Mouse (Mus musculus): Measurements from ENCODE around the gene D17H6S53E.

The D17H6S53E gene

GRCm38 (mm10) chr17:35126206-35126611 is at the start of gene D17H6S53E:
TSS of gene D17H6S53E (plus strand) at chr17:35126373.
- DNase-seq (ENCODE audit: low spot score in 2 of 2): peak; percentile 65 to 76

DNA sequence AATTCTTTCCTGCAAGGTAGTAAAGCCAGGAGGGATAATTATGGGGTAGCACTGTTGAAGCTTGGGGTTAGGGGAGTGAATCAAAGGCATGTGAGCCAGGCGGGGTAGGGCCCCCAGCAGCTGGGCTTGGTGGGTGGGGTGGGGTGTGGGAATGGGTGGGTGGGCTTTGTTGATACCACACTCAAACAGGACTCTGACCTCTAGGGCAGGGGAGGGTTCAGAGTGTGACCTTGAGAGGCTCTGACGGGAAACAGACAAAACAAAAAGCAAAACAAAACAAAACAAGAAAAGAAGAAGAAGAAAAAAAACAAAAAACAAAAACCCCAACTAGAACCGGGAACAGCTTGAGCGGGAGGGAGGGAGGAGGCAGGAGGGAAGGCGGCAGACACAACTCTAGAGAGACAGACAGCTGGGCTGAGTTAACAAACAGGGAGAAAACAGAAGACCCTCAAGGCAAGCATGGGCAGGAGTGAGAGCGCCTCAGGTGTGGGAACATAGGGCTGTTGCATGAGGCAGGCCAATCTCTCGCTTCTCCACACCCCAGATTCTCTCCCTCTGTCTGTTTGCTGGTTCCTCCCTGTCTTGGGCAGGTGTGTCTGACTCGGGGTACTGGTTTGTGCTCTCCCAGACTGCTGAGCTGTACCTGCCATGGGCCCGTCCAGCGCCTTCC is 49.5 kb upstream of the D17H6S53E start, which contains the start of gene Ly6g6e:
Ly6g6e (plus strand) TSS at position 396 of the 670 bp plus-strand sequence.
- no peak for DNase-seq (ENCODE audit: low spot score in 2 of 2)

- DNase-seq (ENCODE audit: low spot score in 2 of 2): no peak
Measured at GRCm38 (mm10) chr17:35077285-35077684, 48.9 kb upstream of the D17H6S53E start.

DNA sequence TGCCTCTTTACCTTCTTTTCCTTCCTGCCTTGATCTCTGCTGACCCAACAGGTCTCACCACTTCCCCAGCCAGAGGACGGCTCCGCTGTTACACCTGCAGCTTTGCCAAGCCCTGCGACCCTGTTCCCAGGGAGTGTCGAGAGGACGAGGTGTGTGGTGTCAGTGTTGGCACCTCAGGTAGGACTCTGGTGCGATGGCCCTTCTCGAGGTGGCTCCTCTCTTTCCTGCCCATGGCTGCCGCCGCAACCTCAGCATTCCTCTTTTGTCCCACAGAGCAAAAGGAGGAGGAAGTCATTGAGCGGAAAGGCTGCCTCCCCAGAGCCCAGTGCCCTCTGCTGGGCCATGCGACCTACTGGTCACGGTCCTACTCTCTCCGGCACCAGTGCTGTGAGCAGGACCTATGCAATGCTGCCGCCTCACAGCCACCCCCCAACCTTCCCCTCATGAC is 48.4 kb upstream of the D17H6S53E start, which contains the start of gene Ly6g6d:
Ly6g6d (minus strand) TSS at position 280 of the 448 bp plus-strand sequence.
- peak; percentile 46 to 74 for DNase-seq (ENCODE audit: low spot score in 2 of 2)

DNA sequence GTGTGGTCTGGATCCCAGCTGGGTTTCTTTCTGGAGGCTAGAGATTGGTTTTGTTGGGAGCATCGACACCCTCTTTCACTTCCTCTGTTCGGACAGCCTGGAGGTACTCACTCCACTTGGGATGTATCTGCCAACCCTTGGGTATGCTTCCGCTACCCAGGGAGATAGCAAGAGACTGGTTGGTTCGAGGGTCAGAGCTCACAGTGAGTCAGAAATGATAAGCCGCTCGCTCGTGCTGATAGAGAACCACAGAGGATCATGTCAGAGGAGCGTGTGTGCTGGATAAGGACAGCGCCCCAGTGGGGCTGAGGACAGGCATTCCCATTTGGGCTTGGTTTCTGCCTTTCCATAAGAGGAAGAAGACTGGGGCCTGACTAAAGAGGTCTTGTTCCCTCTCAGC is 46.4 kb upstream of the D17H6S53E start:
- no peak for DNase-seq (ENCODE audit: low spot score in 2 of 2)

DNA sequence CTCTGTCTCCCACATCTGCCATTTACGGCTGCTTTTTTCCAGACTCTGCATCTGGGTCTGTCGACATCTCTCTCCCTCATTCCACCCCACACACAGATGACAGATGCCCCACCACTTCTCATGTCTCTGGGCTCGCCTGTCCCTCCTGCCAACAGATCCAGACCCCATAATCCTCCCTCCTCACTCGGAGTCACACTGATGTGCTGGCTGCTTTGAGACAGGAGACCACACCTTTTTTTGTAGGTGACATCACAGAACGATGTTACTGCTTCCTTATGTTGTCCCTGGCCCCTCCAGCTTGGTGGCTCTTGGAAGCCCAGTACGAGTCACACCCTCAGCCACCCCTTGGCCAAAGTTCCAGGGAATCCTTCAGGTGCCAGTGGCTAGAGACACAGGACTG is 45.9 kb upstream of the D17H6S53E start:
- DNase-seq (ENCODE audit: low spot score in 2 of 2): no peak

GRCm38 (mm10) chr17:35080710-35081109 is 45.5 kb upstream of the D17H6S53E start:
- no peak for DNase-seq (ENCODE audit: low spot score in 2 of 2)

- DNase-seq (ENCODE audit: low spot score in 2 of 2): no peak
Measured at GRCm38 (mm10) chr17:35082841-35083576, 43.2 kb upstream of the D17H6S53E start.

DNA sequence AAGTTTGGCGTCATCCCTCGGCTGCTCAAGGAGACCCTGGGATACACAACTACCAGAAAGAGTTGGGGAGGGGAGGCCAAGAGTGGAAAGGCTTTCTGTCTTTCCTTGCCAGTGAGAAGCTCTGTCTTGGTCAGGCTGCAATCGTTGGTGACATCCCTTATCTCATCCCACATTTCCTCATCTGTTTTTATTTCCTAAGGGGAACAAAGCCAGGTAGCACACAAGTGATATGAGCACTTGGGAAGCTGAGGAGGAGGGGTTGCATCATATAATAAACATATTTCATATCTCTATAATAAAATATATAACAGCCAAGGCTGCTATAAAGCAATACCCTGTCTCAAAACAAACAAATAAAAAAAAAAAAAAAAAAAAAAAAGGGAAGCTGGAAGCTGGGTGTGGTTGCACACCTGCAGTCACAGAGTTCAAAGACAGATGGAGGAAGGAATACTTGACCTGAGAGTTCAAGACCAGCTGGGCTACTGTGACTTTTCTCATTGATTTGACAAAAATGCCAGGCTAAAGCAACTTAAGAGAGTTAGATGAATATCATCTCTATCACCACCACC is 42.2 kb upstream of the D17H6S53E start:
- DNase-seq (ENCODE audit: low spot score in 2 of 2): no peak

GRCm38 (mm10) chr17:35085208-35085865 is 40.8 kb upstream of the D17H6S53E start, which contains the start of gene Ly6g6f:
TSS of gene Ly6g6f (minus strand) at chr17:35085610.
- DNase-seq (ENCODE audit: low spot score in 2 of 2): no peak

DNA sequence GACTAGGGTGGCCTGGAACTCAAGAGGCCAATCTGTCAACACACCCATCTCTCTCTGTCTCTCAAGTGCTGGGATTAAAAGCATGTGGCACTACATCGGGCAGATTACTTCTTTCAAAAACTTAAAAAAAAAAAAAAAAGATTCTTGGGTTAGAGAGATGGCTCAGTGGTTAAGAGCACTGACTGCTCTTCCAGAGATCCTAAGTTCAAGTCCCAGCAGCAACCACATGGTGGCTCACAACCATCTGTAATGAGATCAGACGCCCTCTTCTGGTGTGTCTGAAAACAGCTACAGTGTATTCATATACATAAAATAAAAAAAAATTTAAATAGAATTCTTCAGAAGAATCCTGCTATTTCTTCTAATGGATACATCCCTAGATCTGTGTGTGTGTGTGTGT is 38.0 kb upstream of the D17H6S53E start:
- DNase-seq (ENCODE audit: low spot score in 2 of 2): no peak

DNA sequence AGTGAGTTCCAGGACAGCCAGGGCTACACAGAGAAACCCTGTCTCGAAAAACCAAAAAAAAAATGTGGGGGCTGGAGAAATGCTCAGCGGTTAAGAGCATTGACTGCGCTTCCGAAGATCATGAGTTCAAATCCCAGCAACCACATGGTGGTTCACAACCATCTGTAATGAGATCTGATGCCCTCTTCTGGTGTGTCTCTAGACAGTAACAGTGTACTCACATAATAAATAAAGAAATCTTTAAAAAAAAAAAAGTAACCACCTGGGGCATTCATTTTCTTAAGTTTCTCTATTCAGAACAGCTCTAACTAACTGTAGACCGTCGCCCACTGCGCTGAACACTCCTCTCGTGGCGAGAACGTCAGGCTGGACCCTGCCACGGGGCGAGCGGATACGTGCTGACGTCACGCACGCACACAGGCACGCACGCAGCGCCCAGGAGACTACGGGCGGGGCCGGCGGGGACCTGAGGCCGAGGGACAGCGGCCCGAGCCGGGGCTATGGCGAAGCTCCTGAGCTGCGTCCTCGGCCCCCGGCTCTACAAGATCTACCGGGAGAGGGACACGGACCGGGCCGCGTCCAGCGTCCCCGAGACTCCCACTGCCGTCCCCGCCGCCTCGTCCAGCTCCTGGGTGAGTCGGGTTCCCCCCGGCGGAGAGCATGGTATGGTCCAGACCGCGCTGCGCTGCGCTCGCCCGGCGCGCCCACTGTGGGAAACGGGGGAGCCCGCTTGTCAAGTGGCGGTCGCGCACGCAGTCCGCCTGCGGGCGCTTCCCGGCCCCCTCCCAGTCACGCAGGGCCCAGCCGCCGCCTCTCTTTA is 37.1 kb upstream of the D17H6S53E start, which contains the start of gene Abhd16a:
Abhd16a (plus strand) TSS at position 439 of the 820 bp plus-strand sequence.
- DNase-seq (ENCODE audit: low spot score in 2 of 2): peak; percentile 88 to 93

- DNase-seq (ENCODE audit: low spot score in 2 of 2): no peak
Measured at GRCm38 (mm10) chr17:35090166-35090932, 35.8 kb upstream of the D17H6S53E start.

DNA sequence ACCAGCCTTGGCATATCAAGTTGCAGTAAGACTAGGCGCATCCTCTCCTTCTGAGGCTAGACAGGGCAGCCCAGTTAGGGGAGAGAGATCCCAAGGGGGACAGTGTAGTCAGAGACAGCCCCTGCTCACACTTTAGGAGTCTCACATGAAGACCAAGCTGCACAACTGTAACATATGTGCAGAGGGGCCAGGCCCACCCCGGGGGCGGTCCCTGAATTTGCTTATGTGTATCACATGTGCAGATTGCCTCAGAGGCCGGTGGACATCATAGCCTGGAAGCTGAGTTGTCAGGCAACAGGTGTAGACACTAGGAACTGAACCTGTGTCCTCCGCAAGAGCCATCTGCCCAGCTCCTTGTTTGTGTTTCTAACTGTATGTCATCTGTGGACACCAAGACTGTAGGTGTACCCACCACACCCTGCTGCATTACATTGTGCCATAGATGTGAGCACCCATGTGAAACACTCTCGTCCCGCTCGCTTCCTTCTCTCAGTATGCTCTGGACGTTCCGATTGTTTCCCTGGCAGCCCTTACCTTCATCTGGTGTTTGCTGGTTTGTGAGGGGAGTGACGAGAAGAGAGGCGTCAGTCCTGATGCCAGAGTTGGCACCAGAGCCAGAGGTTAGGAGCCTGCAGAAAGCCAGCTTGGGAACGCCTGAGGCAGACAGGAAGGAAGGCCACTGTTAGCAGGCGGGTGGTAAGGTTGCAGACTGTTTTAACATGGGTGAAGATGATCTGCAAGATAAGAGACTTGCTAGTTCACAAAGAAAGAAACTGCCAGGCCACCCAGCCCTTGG is 33.6 kb upstream of the D17H6S53E start:
- DNase-seq (ENCODE audit: low spot score in 2 of 2): no peak

DNA sequence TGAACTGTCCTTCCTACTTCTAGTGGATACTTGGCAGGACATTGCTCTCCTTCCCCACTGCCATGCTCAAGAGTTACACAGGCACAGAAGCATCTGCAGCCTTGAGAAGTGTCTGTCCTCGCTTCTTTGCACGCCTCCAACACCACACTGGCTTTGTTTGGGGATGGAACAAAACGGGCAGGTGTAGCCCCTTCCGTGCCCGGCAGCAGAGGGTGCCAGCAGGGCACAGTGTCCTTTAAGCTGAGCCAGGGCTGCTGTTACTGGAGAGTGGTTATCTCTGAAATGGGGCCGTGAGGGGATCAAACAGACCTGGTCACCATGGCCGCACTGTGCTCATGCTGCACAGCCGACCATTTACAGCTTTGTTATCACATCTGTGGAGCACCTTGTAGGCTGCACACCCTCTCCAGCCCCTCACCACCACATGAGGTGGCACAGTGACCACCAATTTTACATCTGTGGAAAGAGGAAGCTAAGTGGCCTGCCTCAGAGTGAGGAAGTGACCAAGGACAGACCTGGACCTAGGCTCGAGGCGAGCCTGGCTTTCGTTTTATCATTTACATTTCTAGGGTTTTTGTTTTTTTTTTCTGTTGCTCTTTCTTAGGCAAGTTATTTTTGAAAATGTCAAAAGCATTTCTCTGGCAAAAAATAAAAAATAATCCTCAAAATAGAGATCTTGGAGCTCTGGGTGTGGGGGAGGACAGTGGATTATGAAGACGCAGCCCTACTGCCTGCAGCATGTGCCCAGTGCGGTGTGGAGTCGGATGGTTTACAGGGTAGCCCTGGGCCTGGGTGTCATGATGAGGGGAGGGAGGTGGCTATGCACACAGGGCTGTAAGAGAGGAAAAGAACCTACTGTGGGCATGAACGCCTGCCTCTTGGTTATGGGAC is 31.5 kb upstream of the D17H6S53E start:
- no peak for DNase-seq (ENCODE audit: low spot score in 2 of 2)

DNA sequence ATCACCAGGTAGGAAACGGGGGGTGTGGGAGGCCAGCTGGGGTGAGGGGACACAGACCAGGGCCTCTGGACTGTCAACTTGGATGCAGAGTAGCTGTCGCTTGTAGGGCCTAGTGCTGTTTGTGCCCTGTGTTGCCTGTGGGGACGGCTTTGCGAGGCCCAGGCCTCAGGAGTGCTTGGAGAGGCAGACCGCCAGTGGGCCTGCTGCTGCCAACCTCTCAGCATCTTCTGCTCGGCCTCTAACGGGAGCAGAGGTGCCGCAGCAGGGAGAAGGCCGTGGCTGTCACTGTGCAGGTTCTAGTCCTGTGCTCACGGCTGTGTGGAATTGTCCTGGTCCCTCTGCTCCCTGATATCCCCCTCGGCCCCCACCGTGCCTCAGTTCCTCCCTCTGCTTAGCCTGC is 29.6 kb upstream of the D17H6S53E start:
- no peak for DNase-seq (ENCODE audit: low spot score in 2 of 2)

DNA sequence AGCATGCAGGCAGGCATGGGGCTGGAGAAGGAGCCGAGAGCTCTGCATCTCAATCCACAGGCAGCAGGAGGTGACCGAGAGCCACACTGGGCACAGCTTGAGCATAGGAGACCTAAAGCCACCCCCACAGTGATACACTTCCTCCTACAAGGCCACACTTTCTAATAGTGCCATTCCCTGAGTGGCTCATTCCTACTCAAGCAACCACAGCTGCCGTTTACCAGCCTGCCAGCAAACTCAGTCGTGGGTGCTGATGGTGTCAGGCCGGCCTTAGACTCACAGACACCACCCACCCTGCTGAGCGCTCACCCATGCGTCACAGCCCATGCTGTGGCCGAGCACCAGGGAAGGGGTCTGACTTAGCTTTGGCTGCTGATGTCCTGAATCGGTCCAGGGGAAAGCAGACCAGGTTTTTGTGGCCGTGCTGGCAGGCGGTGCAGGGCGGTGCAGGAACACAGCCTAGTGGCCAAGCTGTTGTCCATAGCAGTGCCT is 29.0 kb upstream of the D17H6S53E start:
- DNase-seq (ENCODE audit: low spot score in 2 of 2): no peak

GRCm38 (mm10) chr17:35100196-35100765 is 25.9 kb upstream of the D17H6S53E start:
- DNase-seq (ENCODE audit: low spot score in 2 of 2): no peak

Data from urinary bladder, adult 18-20 months (tissue).